Mouse (Mus musculus) telencephalon, adult 2 months (tissue): ENCODE measurements around the gene Slc38a7.
A peak's percentile ranks its signal among the peaks of the same experiment; 100 is the strongest.
"Not testable (repeated sequence)": the region's sequence is repeated elsewhere in the genome, so short reads cannot be mapped to it uniquely, and the experiment has no call there.

ENCODE experiments used
- DNase-seq: peaks from one replicate; pipeline ENCODE4 v3.0.0-alpha.2; 2011; ENCODE audit warnings: low read depth, low spot score

The Slc38a7 gene

DNA sequence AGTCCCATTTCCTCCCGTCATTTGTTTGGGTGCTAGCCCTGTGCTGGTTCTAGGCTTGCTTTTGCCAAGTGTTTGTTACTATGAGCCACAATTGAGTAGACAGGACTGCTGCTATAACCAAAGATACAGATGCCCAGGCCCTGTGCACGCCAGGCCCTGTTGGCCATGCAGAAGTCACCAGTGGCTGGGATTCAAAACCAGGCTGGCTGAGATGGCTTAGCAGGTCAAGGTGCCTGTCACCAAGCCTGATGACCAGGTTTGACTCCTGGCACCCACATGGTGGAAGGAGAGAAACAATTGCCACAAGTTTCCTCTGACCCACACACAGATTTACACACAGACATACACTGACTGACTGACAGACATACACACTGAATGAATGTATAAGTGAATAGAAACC is 3.0 kb downstream of the Slc38a7 start:
- DNase-seq: no peak

GRCm38 (mm10) chr8:95848734-95849464 is 4.4 kb downstream of the Slc38a7 start:
- DNase-seq: no peak

DNA sequence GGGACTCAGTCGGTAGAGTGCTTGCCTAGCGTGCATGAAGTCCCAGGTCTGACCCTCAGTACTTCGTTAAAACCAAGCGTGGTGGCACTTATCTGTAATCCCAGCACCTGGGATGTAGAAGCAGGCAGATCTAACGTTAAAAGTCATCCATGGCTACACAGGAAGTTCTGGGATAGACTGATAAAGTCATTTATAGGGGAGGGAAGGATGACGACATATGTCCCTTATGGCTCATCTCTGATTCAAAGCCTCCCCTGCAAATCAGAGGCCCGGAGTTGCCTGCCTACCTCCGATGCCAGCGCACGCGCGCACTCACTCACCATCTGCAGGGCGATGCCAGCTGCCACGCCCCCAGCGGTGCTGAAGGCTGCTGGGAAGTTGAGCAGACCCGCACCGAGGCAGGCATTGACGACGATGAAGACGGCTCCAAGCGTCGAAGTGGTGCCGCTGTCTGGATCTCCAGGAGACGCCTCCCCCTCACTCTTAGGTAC is 5.2 kb downstream of the Slc38a7 start:
- no peak for DNase-seq

GRCm38 (mm10) chr8:95845026-95845425 is 8.3 kb downstream of the Slc38a7 start:
- no peak for DNase-seq

GRCm38 (mm10) chr8:95843968-95844367 is 9.4 kb downstream of the Slc38a7 start:
- DNase-seq: no peak

- DNase-seq: no peak
Observed at GRCm38 (mm10) chr8:95841436-95841835, 11.9 kb downstream of the Slc38a7 start.

DNA sequence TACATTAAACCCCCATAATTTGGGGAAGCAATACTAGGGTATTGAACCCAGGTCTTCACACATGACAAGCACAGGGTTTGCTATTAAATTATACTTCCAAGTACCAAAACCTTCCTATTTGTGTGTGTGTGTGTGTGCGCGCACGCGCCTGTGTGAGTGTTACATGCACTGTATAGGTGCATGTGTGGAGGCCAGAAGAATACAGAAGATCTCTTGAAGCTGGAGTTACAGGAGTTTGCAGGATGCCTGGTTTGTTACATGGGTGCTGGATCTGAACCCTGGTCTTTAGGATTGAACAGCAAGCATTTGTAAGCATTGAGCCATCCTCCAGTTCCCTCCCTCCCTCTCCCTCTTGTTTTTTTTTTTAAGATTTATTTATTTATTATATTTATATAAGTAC is 14.1 kb downstream of the Slc38a7 start:
- DNase-seq: no peak

GRCm38 (mm10) chr8:95837266-95837665 is 16.1 kb downstream of the Slc38a7 start:
- DNase-seq: no peak

GRCm38 (mm10) chr8:95835891-95836290 is 17.4 kb downstream of the Slc38a7 start:
- DNase-seq: no peak

DNA sequence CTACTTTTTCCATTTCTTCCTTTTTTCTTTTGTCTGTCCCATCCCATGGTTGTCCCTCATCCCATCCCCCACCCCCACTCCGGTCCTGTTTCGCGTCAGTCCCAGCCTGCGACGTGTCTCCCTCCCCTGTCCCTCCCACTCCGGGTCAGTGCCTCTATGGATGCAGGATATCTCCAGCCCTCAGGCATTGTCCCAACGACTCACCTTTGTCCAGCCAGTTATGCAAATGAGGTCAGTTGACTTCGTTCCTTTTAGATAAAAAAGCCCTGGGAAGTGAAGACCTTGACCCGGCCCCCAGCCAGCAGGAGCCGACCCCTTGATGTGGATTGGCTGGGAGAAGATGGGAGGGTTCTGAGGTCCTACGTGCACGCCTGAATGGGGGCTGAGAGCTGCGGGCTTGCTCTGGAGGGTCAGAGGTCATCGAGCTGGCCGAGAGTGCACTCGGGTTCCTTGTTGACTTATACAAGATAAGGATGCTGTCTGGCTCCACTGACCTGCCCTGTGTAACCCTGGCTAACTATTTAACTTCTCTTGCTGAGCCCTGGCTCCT is 19.8 kb downstream of the Slc38a7 start:
- DNase-seq: no peak

DNA sequence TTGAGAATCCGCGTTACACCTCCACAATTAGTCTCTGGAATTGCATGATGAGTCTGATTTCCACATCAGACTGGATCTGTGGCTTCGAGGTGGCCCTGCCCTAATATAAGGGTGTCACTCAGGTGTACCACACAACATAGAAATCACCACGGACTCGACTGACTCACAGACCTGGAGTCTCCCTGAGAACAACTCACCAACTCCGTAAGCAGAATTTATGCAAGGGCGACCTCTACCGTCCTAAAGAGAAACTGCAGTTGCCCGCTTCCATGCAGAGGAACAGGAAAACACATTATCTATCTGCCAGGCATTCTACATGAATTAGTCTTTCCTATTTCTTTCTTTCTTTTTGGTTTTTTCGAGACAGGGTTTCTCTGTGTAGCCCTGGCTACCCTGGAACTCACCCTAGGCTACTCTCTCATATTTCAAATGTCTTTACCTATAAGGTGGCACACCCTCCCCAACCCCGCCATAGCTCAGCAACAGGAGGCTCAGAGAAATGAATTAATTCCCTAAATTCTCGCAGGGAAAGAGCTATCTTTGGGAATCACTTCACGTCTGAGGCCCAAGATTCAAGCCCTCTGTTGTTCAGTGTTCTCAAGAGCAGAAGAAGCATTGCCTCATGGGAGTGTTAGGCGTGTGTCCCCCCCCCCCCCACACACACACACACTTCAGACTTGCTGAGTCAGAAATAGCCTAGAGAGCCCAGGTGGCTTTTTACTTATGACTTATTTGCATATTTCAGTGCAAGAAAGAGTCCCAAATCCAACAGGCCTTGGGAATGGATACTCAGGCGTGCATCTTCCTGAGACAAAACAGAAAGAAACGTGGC is 20.5 kb downstream of the Slc38a7 start:
- DNase-seq: peak; percentile 67

GRCm38 (mm10) chr8:95830144-95830543 is 23.2 kb downstream of the Slc38a7 start:
- DNase-seq: no peak

GRCm38 (mm10) chr8:95825162-95825561 is 28.2 kb downstream of the Slc38a7 start, which contains the start of gene Sap18b:
TSS of gene Sap18b (plus strand) at chr8:95825346.
- not testable (repeated sequence) for DNase-seq

DNA sequence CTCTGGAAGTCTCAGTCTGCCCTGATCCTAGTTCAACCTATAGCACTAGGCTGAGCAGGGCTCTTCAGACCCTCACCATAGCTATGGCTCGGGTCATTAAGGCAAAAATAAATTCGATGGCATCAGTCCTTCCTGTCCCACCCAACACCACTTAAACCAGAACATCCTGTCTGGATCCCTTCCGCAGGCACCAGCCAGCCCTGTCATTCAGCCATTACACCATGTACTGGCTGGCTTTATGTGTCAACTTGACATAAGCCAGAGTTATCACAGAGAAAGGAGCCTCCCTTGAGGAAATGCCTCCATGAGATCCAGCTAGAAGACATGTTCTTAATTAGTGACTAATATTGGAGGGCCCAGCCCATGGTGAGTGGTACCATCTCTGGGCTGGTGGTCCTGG is 30.6 kb downstream of the Slc38a7 start:
- no peak for DNase-seq

- no peak for DNase-seq
Observed at GRCm38 (mm10) chr8:95822096-95822495, 31.2 kb downstream of the Slc38a7 start.

GRCm38 (mm10) chr8:95821266-95821665 is 32.1 kb downstream of the Slc38a7 start:
- no peak for DNase-seq

- DNase-seq: no peak
Observed at GRCm38 (mm10) chr8:95818211-95818610, 35.1 kb downstream of the Slc38a7 start.

- no peak for DNase-seq
Observed at GRCm38 (mm10) chr8:95817597-95817996, 35.7 kb downstream of the Slc38a7 start.

DNA sequence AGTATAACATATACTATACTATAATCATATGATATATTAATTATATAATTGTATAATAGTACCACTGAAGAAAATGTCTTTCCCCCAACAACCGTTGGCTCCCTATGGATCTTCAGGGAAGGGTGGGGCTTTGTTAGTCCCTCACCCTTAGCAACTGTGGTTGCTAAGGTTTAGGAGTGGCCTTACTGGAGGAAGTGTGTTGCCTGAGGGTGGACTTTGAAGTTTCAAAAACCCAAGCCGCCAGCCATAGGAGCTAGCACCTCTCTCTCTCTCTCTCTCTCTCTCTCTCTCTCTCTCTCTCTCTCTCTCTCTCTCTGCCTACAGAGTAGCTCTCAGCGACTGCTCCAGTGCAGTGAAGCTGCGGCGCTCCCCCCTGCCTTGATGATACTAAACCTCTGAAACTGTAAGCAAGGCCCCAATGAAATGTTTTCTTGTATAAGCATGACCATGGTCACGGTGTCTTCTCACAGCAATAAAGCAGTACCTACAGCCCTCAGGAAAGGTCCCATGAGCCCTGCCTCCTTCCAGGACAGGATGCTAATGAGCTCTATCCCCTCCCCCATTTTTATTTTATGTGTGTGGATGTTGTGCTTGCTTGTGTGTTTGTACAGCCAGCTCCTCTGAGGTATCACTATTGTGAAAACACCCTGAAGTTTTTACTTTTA is 37.2 kb downstream of the Slc38a7 start:
- DNase-seq: no peak

GRCm38 (mm10) chr8:95810184-95810591 is 43.2 kb downstream of the Slc38a7 start:
- no peak for DNase-seq

DNA sequence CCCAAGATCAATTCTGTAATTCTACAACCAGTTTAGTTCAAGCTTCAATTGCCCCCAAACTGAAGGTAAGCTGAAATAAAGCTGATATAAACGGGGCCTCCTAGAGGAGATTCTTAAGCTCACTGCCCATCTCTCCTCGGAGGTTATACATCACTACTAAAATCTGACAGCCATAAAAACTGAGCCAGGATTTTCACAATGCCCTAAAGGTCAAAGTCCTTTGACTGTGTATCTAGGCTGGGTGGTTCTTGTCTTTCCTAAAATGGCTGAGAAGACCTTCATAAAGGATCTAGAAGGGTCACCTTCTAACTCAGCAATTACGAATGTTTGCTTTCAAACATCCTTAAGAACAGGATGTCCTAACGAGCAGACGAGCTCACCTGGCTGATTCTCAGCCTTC is 44.2 kb downstream of the Slc38a7 start:
- no peak for DNase-seq

- no peak for DNase-seq
Observed at GRCm38 (mm10) chr8:95808631-95809030, 44.7 kb downstream of the Slc38a7 start.
